Mouse (Mus musculus): ENCODE measurements around the gene Coro1b. TPM values are rescaled to one million over a fixed set of nuclear protein-coding genes. Genes with fewer than 3 reads are reported as not detected.

Gene Coro1b
- polyA plus RNA-seq, 1 experiment = 314 TPM

DNA sequence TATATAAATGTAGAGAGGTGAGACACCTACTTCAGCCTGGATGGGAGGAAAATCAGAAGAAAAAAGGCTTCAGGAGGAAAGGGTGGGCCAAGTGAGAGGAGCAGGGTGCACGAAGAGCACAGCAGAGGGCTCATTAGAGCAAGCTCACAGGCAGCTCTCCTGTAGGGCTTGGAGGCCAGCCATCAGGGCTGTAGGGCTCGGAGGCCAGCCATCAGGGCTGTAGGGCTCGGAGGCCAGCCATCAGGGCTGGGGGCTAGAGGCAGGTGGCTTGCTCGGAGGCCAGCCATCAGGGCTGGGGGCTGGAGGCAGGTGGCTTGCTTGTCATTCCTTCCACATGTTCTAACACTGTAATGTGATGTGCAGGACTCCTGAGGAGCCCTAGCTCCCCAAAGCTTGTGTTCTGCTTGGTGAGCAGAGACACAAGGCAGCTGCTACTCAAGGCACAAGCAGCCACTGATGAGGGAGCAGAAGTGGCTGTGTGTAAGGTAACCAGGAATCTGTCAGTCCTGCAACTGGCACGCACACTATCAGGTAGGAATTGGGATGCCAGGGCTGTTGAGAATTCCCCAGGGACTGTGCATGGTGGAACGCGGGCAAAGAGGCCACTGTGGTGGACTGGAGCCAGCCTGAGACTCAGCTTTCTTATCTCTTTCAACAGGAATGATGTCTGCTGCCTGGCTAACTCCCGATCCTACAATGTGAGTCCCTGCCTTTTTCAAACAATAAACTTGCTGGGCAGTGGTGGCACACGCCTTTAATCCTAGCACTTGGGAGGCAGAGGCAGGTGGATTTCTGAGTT lies 18.5 kb downstream of the Coro1b start:
- Histone ChIP-seq H3K4me3 (ENCODE audit: insufficient read depth, low read length) (no peak overlapping the region), H3K27ac (ENCODE audit: insufficient read depth, low read depth, low read length) (no peak overlapping the region), H3K4me1 (ENCODE audit: control insufficient read depth, insufficient read depth, low read length) (peaks cover 25% of the 10 kb centered on the region)
- no peak for TF ChIP-seq CTCF (IDR thresholded peaks at IDR 0.05; ENCODE audit: low read depth, low read length)

DNA sequence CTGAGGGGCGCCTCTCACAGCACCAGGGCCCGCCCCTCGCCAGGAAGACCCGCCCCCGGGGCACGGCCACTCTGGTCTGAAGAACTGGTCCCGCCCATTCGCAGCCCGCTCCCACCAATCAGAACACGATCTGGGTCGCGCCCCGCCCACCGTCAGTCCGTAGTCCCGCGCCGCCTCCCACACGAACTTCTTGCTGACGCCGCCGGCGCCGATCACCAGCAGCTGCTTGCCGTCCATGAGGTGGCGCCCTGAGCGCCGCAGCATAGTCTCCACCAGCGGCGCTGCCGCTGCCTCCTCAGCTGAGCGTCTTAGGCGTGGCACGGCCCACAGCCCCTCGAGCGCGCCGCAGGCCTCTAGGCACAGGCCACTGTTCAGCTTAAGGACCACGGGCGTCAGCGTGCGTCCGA lies 21.0 kb downstream of the Coro1b start:
- peaks cover 20% of the 10 kb centered on the region for H3K4me1 ChIP-seq (ENCODE audit: control insufficient read depth, insufficient read depth, low read length)
- TF ChIP-seq POLR2A (IDR thresholded peaks at IDR 0.05; ENCODE audit: borderline replicate concordance, low read depth, low read length) (no peak), CTCF (IDR thresholded peaks at IDR 0.05; ENCODE audit: low read depth, low read length) (no peak; the same call in 1 of the 2 replicates)
- peak overlapping the region; percentile 47 for H3K4me3 ChIP-seq (ENCODE audit: insufficient read depth, low read length)
- H3K27ac ChIP-seq (ENCODE audit: insufficient read depth, low read depth, low read length) = peak overlapping the region; percentile 26

DNA sequence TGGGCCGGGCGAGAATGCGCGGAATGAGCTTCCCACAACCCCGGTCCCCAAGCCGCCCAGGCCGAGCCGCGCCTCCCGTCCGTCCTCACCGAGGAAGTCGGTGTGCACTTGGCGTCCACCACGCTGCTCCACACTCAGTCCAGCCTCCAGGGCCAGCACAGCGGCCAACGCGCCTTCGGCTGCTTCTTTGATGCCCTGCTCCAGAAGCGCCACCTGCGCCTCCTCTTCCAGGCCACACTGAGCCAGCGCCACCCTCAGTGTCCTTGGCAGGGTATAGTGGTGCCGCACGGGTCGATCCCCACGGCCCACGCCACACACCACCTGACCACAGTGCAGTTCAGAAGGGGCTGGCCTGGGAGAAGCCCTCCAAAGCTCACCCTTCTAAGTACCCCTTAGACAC lies 21.4 kb downstream of the Coro1b start:
- H3K27ac ChIP-seq (ENCODE audit: insufficient read depth, low read depth, low read length) = peak overlapping the region; percentile 26
- H3K4me3 ChIP-seq (ENCODE audit: insufficient read depth, low read length) = peak overlapping the region; percentile 47
- TF ChIP-seq CTCF (IDR thresholded peaks at IDR 0.05; ENCODE audit: low read depth, low read length) (no peak; the same call in 1 of the 2 replicates), POLR2A (IDR thresholded peaks at IDR 0.05; ENCODE audit: borderline replicate concordance, low read depth, low read length) (no peak)
- H3K4me1 ChIP-seq (ENCODE audit: control insufficient read depth, insufficient read depth, low read length) = peaks cover 16% of the 10 kb centered on the region

DNA sequence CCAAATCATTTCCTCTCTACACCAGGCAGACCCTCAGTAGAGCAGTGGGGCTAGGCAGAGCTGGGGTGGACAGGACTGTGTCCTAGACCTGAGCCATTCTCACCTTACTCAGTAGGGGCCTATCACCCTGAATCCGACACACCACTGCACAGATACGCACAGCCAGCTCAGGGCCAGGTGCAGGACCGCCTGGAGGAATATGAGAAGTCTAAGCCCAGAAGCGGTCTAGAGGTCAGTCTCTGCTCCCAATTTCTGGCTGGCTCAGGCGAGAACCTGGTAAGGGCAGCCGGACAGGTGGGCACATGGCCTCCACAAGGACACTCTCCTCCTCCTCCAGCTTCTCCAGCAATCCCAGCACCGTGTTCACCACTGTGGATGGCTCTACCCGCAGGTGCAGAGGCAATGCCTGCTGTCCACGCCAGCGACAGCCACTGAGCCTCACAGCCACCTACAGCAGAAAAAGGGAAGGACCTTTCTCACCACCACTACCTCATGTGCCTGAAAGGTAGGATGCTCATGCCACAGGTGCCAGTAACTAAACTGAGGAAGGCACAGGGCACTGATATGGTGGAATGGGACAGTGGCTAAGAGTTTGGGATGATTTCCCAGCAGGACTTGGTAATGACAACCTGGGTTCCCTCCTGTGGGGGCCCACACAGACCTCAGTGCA lies 22.4 kb downstream of the Coro1b start:
- H3K27ac ChIP-seq (ENCODE audit: insufficient read depth, low read depth, low read length) = no peak overlapping the region
- no peak for TF ChIP-seq POLR2A (IDR thresholded peaks at IDR 0.05; ENCODE audit: borderline replicate concordance, low read depth, low read length)
- TF ChIP-seq CTCF (IDR thresholded peaks at IDR 0.05; ENCODE audit: low read depth, low read length) = no peak
- no peak overlapping the region for H3K4me3 ChIP-seq (ENCODE audit: insufficient read depth, low read length)
- H3K4me1 ChIP-seq (ENCODE audit: control insufficient read depth, insufficient read depth, low read length) = peaks cover 10% of the 10 kb centered on the region

DNA sequence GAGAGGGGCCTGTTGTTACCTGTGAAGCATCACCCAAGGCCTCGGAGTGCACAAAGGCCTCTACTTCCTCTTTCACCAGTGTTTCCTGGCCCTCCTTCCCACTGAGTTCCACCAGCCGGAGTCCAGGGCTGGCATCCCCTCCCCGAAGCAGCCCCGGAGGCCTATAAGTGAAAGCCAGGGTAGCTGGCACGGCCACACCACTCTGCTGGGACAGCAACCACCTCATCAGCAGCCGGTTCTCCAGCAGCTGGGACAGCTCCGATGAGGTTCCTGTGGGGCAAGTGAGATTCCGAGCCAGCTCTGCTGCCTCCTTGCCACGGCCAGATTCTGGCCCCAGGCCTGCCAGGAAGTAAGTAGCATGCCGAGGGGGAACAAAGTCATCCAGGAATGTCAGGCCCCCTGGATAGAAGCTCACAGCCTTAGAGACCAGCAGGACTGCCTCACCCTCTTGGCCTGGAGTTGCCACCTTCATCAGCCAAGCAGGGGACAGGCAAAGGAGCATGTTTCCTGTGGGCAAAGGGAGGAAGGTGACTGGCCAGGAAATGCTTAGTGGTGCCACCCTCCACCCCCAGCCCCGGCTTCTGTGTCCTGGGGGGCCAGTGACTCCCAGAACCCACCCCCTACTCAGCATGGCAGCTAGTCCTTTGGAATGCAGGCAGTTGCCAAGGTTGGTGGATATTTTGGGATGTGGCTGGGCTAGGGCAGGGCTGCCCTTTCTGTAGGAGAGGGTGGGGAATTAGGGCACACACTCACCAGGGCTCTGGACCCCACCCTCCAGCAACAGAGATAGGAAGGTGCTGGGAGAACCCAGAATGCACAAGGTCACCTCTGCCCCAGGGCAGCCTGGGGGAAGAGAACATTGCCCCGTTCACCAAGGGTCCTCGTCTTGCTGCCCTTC lies 23.2 kb downstream of the Coro1b start:
- TF ChIP-seq POLR2A (IDR thresholded peaks at IDR 0.05; ENCODE audit: borderline replicate concordance, low read depth, low read length) (no peak), CTCF (IDR thresholded peaks at IDR 0.05; ENCODE audit: low read depth, low read length) (no peak)
- Histone ChIP-seq H3K27ac (ENCODE audit: insufficient read depth, low read depth, low read length) (no peak overlapping the region), H3K4me3 (ENCODE audit: insufficient read depth, low read length) (no peak overlapping the region), H3K4me1 (ENCODE audit: control insufficient read depth, insufficient read depth, low read length) (peaks cover 10% of the 10 kb centered on the region)

DNA sequence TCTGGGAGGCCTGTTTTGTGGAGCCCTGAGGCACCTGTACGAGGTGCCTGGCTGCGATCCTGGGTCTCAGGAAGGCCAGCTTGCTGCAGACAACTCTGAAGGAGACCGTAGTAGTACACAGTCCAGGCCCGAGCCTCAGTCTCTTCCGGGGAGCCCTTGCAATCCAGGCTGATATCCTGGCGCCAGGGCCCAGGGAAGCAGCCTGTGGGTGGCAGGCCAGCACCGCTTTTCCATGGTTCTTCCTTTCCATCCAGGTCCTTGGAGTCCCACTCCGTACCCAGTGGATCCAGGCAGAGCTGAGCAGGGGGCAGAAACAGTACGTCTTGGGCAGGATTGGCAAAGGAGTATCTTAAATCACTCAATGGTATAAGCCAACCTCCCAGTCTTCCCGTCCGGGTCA lies 24.5 kb downstream of the Coro1b start:
- H3K4me3 ChIP-seq (ENCODE audit: insufficient read depth, low read length) = no peak overlapping the region
- peaks cover 10% of the 10 kb centered on the region for H3K4me1 ChIP-seq (ENCODE audit: control insufficient read depth, insufficient read depth, low read length)
- TF ChIP-seq POLR2A (IDR thresholded peaks at IDR 0.05; ENCODE audit: borderline replicate concordance, low read depth, low read length) (no peak), CTCF (IDR thresholded peaks at IDR 0.05; ENCODE audit: low read depth, low read length) (no peak)
- H3K27ac ChIP-seq (ENCODE audit: insufficient read depth, low read depth, low read length) = no peak overlapping the region

DNA sequence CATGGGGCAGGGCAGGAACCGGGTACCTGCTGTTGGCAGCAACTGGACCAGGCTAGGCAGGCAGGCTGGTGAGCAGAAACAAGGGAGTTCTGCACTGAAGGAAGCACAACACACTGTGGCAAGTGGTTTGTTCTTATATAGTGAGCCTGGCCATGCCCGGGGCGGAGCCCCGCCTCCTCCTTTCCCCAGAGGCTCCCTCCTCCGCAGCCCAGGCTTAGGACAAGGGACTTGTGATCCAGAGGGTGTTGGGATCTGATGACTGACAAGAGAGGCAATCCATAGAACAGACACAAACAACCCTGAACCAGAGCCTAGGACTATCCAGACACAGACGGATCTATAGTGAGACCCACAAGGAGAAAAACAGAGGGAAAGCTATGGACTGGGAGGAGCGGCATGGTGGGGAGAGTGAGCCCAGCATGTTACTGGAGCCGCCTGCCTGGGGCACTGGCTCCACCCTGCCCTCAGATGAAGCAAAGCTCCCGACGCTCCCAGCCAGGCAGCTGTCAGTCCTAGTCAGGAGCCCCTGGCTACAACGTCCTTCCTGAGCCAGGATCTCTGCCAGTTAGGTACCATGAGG lies 27.0 kb downstream of the Coro1b start, which contains the start of gene Carns1:
Carns1 (minus strand) TSS at position 112 of the 580 bp plus-strand sequence.
- H3K4me3 ChIP-seq (ENCODE audit: insufficient read depth, low read length) = no peak within 1 kb of the TSS
- H3K27ac ChIP-seq (ENCODE audit: insufficient read depth, low read depth, low read length) = no peak within 1 kb of the TSS
- 0 out of 2 replicates have a peak, but pooled peaks cover 5% of the 10 kb centered on the region for H3K4me1 ChIP-seq (ENCODE audit: control insufficient read depth, insufficient read depth, low read length)
- TF ChIP-seq POLR2A (IDR thresholded peaks at IDR 0.05; ENCODE audit: borderline replicate concordance, low read depth, low read length) (no peak), CTCF (IDR thresholded peaks at IDR 0.05; ENCODE audit: low read depth, low read length) (no peak)

DNA sequence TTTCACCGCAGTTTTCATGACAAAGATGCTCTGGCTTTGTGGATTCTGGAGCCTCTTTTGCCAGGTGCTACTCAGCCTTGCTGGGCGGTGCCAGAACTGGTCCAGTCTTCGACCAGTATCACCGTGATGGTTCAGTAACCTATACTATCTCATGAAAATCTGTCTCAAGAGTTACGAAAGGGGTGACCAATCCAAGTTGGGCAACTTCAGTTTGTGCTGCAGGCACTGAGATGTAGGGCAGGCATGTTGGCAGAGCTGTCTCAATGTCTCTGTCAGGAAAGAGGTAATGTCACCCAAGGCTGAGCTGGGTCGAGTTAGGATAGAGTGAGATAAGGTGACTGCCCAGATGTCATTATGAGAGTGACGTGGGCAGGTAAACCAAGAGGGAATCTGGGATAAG lies 32.0 kb downstream of the Coro1b start:
- Histone ChIP-seq H3K4me3 (ENCODE audit: insufficient read depth, low read length) (no peak overlapping the region), H3K4me1 (ENCODE audit: control insufficient read depth, insufficient read depth, low read length) (peaks cover 6% of the 10 kb centered on the region), H3K27ac (ENCODE audit: insufficient read depth, low read depth, low read length) (no peak overlapping the region)
- TF ChIP-seq CTCF (IDR thresholded peaks at IDR 0.05; ENCODE audit: low read depth, low read length) (no peak), POLR2A (IDR thresholded peaks at IDR 0.05; ENCODE audit: borderline replicate concordance, low read depth, low read length) (no peak)

DNA sequence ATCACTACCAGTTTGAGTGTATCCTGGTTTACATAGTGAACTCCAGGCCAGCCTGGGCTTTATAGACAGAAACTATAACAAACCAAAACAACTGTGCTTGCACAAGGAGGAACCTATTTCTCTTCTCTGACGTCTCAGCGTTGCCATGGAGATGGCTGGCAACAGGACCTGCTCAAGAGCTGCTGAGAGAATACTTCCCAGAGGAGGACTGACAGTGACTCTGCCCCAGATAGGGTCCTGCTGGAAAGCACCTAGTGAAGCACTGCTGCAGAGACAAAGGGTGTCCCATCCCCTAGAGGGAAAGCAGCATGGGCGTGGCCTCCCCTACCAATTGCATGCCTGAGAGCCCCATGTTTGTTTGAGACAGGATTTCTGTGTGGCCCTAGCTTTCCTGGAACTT lies 33.5 kb downstream of the Coro1b start:
- Histone ChIP-seq H3K4me3 (ENCODE audit: insufficient read depth, low read length) (no peak overlapping the region), H3K4me1 (ENCODE audit: control insufficient read depth, insufficient read depth, low read length) (peaks cover 6% of the 10 kb centered on the region), H3K27ac (ENCODE audit: insufficient read depth, low read depth, low read length) (no peak overlapping the region)
- no peak for TF ChIP-seq CTCF (IDR thresholded peaks at IDR 0.05; ENCODE audit: low read depth, low read length)
- no peak for TF ChIP-seq POLR2A (IDR thresholded peaks at IDR 0.05; ENCODE audit: borderline replicate concordance, low read depth, low read length)
